Mouse (Mus musculus): ENCODE results near the gene Crb2. TPM values are rescaled to one million over a fixed set of nuclear protein-coding genes. Genes with fewer than 3 reads are reported as not detected.

The Crb2 gene
- polyA plus RNA-seq, 1 experiment from 2014 or later = 1.5 TPM

- H3K4me3 ChIP-seq (ENCODE audit: low read depth, low read length) = no peak overlapping the region
- no peaks in the 10 kb centered on the region for H3K9me3 ChIP-seq (ENCODE audit: low read depth, low read length)
- ATAC-seq (ENCODE audit: insufficient read depth) = no peak
- H3K4me1 ChIP-seq (ENCODE audit: insufficient read depth) = peaks cover 4% of the 10 kb centered on the region
- no peaks in the 10 kb centered on the region for H3K36me3 ChIP-seq (ENCODE audit: insufficient read depth)
- no peak overlapping the region for H3K9ac ChIP-seq
- H3K4me2 ChIP-seq = no peak overlapping the region
- no peak for DNase-seq
- no peak for TF ChIP-seq CTCF (IDR thresholded peaks at IDR 0.05; ENCODE audit: low read depth)
- H3K27me3 ChIP-seq (ENCODE audit: insufficient read depth, low read length) = no peaks in the 10 kb centered on the region
- 84% methylated on average over 4 of the region's 4 CpGs for WGBS
- no peak overlapping the region for H3K27ac ChIP-seq (ENCODE audit: low read depth)
These were observed 18.3 kb upstream of the Crb2 start for GRCm38 (mm10) chr2:37757784-37758183.

- peak; percentile 67; the same call in 1 of the 2 replicates for ATAC-seq (ENCODE audit: insufficient read depth)
- H3K4me1 ChIP-seq (ENCODE audit: insufficient read depth) = peaks cover 4% of the 10 kb centered on the region
- no peaks in the 10 kb centered on the region for H3K36me3 ChIP-seq (ENCODE audit: insufficient read depth)
- no peak for TF ChIP-seq CTCF (IDR thresholded peaks at IDR 0.05; ENCODE audit: low read depth)
- peak overlapping the region; percentile 13 for H3K9ac ChIP-seq
- WGBS = 12% methylated on average over 21 of the region's 21 CpGs
- H3K9me3 ChIP-seq (ENCODE audit: low read depth, low read length) = no peaks in the 10 kb centered on the region
- H3K27ac ChIP-seq (ENCODE audit: low read depth) = no peak overlapping the region
- no peaks in the 10 kb centered on the region for H3K27me3 ChIP-seq (ENCODE audit: insufficient read depth, low read length)
- DNase-seq = peak; percentile 61
- H3K4me2 ChIP-seq = peak overlapping the region; percentile 41
- H3K4me3 ChIP-seq (ENCODE audit: low read depth, low read length) = no peak overlapping the region
These were observed 17.6 kb upstream of the Crb2 start for GRCm38 (mm10) chr2:37758343-37759015.

GRCm38 (mm10) chr2:37760633-37761032 lies 15.4 kb upstream of the Crb2 start:
- Histone ChIP-seq H3K27me3 (ENCODE audit: insufficient read depth, low read length) (no peaks in the 10 kb centered on the region), H3K27ac (ENCODE audit: low read depth) (no peak overlapping the region), H3K9me3 (ENCODE audit: low read depth, low read length) (no peaks in the 10 kb centered on the region), H3K36me3 (ENCODE audit: insufficient read depth) (no peaks in the 10 kb centered on the region), H3K4me3 (ENCODE audit: low read depth, low read length) (no peak overlapping the region), H3K4me1 (ENCODE audit: insufficient read depth) (peaks cover 9% of the 10 kb centered on the region), H3K4me2 (no peak overlapping the region), H3K9ac (no peak overlapping the region)
- no peak for TF ChIP-seq CTCF (IDR thresholded peaks at IDR 0.05; ENCODE audit: low read depth)
- ATAC-seq (ENCODE audit: insufficient read depth) = no peak
- no peak for DNase-seq
- WGBS = 40% methylated on average over 6 of the region's 6 CpGs

GRCm38 (mm10) chr2:37763638-37764037 lies 12.4 kb upstream of the Crb2 start:
- 26% methylated on average over 3 of the region's 3 CpGs for WGBS
- Histone ChIP-seq H3K36me3 (ENCODE audit: insufficient read depth) (no peaks in the 10 kb centered on the region), H3K27me3 (ENCODE audit: insufficient read depth, low read length) (no peaks in the 10 kb centered on the region), H3K9ac (no peak overlapping the region), H3K4me3 (ENCODE audit: low read depth, low read length) (no peak overlapping the region), H3K9me3 (ENCODE audit: low read depth, low read length) (no peaks in the 10 kb centered on the region), H3K27ac (ENCODE audit: low read depth) (no peak overlapping the region), H3K4me2 (no peak overlapping the region), H3K4me1 (ENCODE audit: insufficient read depth) (peaks cover 12% of the 10 kb centered on the region)
- ATAC-seq (ENCODE audit: insufficient read depth) (no peak), DNase-seq (no peak)
- no peak for TF ChIP-seq CTCF (IDR thresholded peaks at IDR 0.05; ENCODE audit: low read depth)

GRCm38 (mm10) chr2:37764514-37764913 lies 11.5 kb upstream of the Crb2 start:
- H3K4me3 ChIP-seq (ENCODE audit: low read depth, low read length) = no peak overlapping the region
- no peak overlapping the region for H3K9ac ChIP-seq
- H3K4me2 ChIP-seq = no peak overlapping the region
- H3K36me3 ChIP-seq (ENCODE audit: insufficient read depth) = no peaks in the 10 kb centered on the region
- 88% methylated on average over 2 of the region's 2 CpGs for WGBS
- H3K4me1 ChIP-seq (ENCODE audit: insufficient read depth) = peaks cover 10% of the 10 kb centered on the region
- H3K9me3 ChIP-seq (ENCODE audit: low read depth, low read length) = no peaks in the 10 kb centered on the region
- H3K27me3 ChIP-seq (ENCODE audit: insufficient read depth, low read length) = no peaks in the 10 kb centered on the region
- no peak for TF ChIP-seq CTCF (IDR thresholded peaks at IDR 0.05; ENCODE audit: low read depth)
- H3K27ac ChIP-seq (ENCODE audit: low read depth) = no peak overlapping the region
- ATAC-seq (ENCODE audit: insufficient read depth) (no peak), DNase-seq (no peak)

- Histone ChIP-seq H3K27me3 (ENCODE audit: insufficient read depth, low read length) (no peaks in the 10 kb centered on the region), H3K9ac (no peak overlapping the region), H3K9me3 (ENCODE audit: low read depth, low read length) (no peaks in the 10 kb centered on the region), H3K4me2 (0 out of 2 replicates have a peak overlapping the region, but pooled peaks have one; percentile 15), H3K36me3 (ENCODE audit: insufficient read depth) (no peaks in the 10 kb centered on the region), H3K4me1 (ENCODE audit: insufficient read depth) (peaks cover 10% of the 10 kb centered on the region), H3K4me3 (ENCODE audit: low read depth, low read length) (no peak overlapping the region), H3K27ac (ENCODE audit: low read depth) (no peak overlapping the region)
- WGBS = 18% methylated on average over 21 of the region's 21 CpGs
- no peak for TF ChIP-seq CTCF (IDR thresholded peaks at IDR 0.05; ENCODE audit: low read depth)
- DNase-seq (no peak), ATAC-seq (ENCODE audit: insufficient read depth) (no peak)
These were observed 11.0 kb upstream of the Crb2 start for GRCm38 (mm10) chr2:37765082-37765483.

GRCm38 (mm10) chr2:37766027-37766761 lies 9.9 kb upstream of the Crb2 start:
- H3K27me3 ChIP-seq (ENCODE audit: insufficient read depth, low read length) = no peaks in the 10 kb centered on the region
- H3K4me3 ChIP-seq (ENCODE audit: low read depth, low read length) = no peak overlapping the region
- H3K4me1 ChIP-seq (ENCODE audit: insufficient read depth) = peaks cover 10% of the 10 kb centered on the region
- ATAC-seq (ENCODE audit: insufficient read depth) = peak; percentile 52
- H3K36me3 ChIP-seq (ENCODE audit: insufficient read depth) = no peaks in the 10 kb centered on the region
- 47% methylated on average over 11 of the region's 11 CpGs for WGBS
- H3K9ac ChIP-seq = no peak overlapping the region
- TF ChIP-seq CTCF (IDR thresholded peaks at IDR 0.05; ENCODE audit: low read depth) = no peak
- no peak overlapping the region for H3K27ac ChIP-seq (ENCODE audit: low read depth)
- no peaks in the 10 kb centered on the region for H3K9me3 ChIP-seq (ENCODE audit: low read depth, low read length)
- peak; percentile 58 for DNase-seq
- H3K4me2 ChIP-seq = no peak overlapping the region

Data from lung, embryonic 14.5 days (tissue).